Mouse (Mus musculus): ENCODE measurements at regions not wholly inside any gene's neighbourhood (a gene's known extent, or its start where the extent isn't known, plus 50 kb on each side); places are given as distances from the start of the nearest gene placed in this dataset.

- no peak for TF ChIP-seq CTCF (IDR thresholded peaks at IDR 0.05)
- Histone ChIP-seq H3K27ac (no peak overlapping the region), H3K4me3 (no peak overlapping the region)
- intact Hi-C loops (cut with DNase I), result no loop called here
- no peak for DNase-seq (ENCODE audit: extremely low spot score in 1 of 2, low spot score in 2 of 2)
Measured at GRCm38 (mm10) chr1:133981185-133981584, 55.9 kb upstream of the Fmod start.

DNA sequence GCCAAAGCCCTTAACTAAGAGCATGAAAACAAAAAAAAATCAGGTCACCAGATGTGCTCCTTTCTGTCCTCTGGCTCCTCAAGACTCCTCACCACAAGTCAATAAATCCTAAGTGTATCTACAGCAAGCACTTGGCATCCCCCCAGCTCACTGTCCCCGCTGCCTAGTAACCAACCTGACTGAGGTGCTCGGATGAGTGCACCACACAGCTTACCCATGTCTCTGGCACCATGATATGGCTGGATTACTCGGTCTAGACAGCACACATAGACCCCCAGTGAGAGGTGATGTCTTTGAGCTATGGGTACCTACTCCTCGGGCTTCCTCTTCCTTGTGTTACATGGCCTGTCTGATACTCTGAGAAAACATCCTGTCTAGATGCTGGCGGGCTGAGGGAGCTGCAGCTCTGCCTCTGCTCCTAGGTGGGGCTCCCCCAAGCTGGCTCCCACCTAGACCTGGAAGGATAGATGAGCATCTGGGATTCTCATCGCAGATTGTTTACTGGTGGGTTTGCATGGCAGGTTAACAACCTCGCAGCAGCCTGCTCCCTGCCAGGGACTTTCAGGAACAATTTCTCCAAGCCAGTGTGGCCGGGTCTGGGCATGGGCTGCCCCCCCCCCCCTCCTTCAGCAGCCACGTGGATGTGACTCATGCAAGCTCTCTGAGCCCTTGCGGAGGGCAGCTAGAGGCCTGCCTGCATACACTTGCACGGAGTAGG is 57.2 kb upstream of the Prelp start:
- Histone ChIP-seq H3K27ac (peak overlapping the region; percentile 7; the same call in 1 of the 2 replicates), H3K4me3 (no peak overlapping the region)
- intact Hi-C loops (cut with DNase I), result loop anchor here (5.0 kb wide), 1 partner anchor 64 kb away; no protein-coding TSS in a partner anchor
- TF ChIP-seq CTCF (IDR thresholded peaks at IDR 0.05), result no peak
- DNase-seq (ENCODE audit: extremely low spot score in 1 of 2, low spot score in 2 of 2), result no peak

DNA sequence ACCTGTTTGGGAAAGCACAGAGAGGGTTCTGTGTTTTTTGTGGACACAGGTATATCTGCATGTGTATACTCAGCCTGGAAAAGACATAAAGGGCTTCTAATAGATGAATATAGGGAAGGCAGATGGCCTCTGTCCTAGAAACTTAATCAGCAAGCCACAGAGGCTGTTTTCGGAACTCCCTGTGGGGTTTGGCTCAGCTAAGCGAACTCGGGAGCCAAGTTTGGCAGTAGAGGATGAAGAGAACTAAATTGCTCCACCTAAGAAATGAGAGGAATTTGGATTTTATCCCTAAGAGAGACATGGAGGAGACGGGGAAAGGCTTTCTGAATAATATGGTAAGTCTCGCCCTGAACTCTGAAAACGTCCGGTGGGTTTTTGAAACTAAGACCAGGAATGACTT is 56.0 kb upstream of the Prelp start:
- no peak for DNase-seq (ENCODE audit: extremely low spot score in 1 of 2, low spot score in 2 of 2)
- H3K27ac ChIP-seq, result peak overlapping the region; percentile 37; the same call in 1 of the 2 replicates
- intact Hi-C loops (cut with DNase I), result loop anchor here (5.0 kb wide), 1 partner anchor 65 kb away; no protein-coding TSS in a partner anchor
- no peak for TF ChIP-seq CTCF (IDR thresholded peaks at IDR 0.05)
- H3K4me3 ChIP-seq, result no peak overlapping the region

- H3K27ac ChIP-seq, result no peak overlapping the region
- intact Hi-C loops (cut with DNase I), result no loop called here
- DNase-seq (ENCODE audit: extremely low spot score in 1 of 2, low spot score in 2 of 2), result no peak
Measured at GRCm38 (mm10) chr1:133973801-133974200, 52.6 kb upstream of the Prelp start.

DNA sequence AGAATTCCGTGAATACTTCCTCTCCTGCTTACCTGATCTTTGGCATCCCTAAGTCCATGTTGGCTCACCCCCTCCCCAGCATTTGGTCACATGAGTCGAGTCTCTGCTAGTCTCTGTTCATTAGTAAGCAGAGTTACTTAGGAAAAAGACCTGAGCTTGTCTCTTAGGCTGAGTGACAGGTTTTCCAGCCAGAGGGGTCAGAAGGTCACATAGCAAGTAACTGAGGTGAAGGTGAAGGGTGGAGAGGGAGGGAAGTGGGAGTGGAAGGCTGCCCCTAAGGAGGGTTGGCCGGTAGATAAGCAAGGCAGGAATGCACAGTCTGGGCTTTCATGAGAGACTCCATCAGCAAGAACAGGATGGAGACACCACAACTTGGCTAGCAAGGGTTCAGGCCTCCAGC is 50.1 kb upstream of the Prelp start:
- intact Hi-C loops (cut with DNase I), result no loop called here
- no peak for DNase-seq (ENCODE audit: extremely low spot score in 1 of 2, low spot score in 2 of 2)
- no peak overlapping the region for H3K4me3 ChIP-seq
- no peak overlapping the region for H3K27ac ChIP-seq
- no peak for TF ChIP-seq CTCF (IDR thresholded peaks at IDR 0.05)

More at GRCm38 (mm10) chr1:133973801-133974200, 52.6 kb upstream of the Prelp start:
- H3K4me3 ChIP-seq, result no peak overlapping the region
- TF ChIP-seq CTCF (IDR thresholded peaks at IDR 0.05), result no peak

Data from left cerebral cortex, adult 2 months (tissue).